In genomic region chr12:14930702-14931101, GRCm38 (mm10) we compare ENCODE assay signal across 22 mouse cellular contexts.
DNase-seq lines count a peak whose midpoint lies in the region; ATAC-seq and TF ChIP-seq lines count a peak whose summit lies in the region.
"Had no signal": no experiment of that assay in that cellular context is flagged by ENCODE, and none has a peak within 500 bp of the region (broad histone marks: within the 10 kb centered on the region; RNA-seq: fewer than 3 reads in every experiment).

No protein-coding gene starts in this region.

- 84% methylated on average over 2 of the region's 2 CpGs for WGBS in forebrain, embryonic 13.5 days
- WGBS in forebrain, embryonic 10.5 days, result 92% methylated on average over 2 of the region's 2 CpGs
- 80% methylated on average over 2 of the region's 2 CpGs for WGBS in forebrain, embryonic 16.5 days
- WGBS in forebrain, embryonic 11.5 days, result 85% methylated on average over 2 of the region's 2 CpGs
- 70% methylated on average over 2 of the region's 2 CpGs for WGBS in lung, embryonic 14.5 days

- H3K4me1 ChIP-seq in forebrain, embryonic 13.5 days, result no peaks in the 10 kb centered on the region
- 0 out of 2 replicates have a peak, but pooled peaks cover 6% of the 10 kb centered on the region for H3K4me1 ChIP-seq in forebrain, embryonic 10.5 days
- H3K4me1 ChIP-seq in forebrain, embryonic 16.5 days (replicated peaks; ENCODE audit: control insufficient read depth, insufficient read depth, low read length), result no peaks in the 10 kb centered on the region
- no peaks in the 10 kb centered on the region for H3K4me1 ChIP-seq in forebrain, embryonic 11.5 days (replicated peaks; ENCODE audit: control insufficient read depth, insufficient read depth, low read length)
- H3K4me1 ChIP-seq in lung, embryonic 14.5 days (ENCODE audit: insufficient read depth), result no peaks in the 10 kb centered on the region
- H3K4me1 ChIP-seq: embryonic facial prominence, embryonic 12.5 days; embryonic facial prominence, embryonic 15.5 days had no signal

- peak; percentile 75; the same call in 1 of the 2 replicates for ATAC-seq in forebrain, embryonic 13.5 days
- ATAC-seq in forebrain, embryonic 16.5 days, result peak; percentile 71
- no peak for ATAC-seq in forebrain, embryonic 11.5 days (replicated peaks; ENCODE audit: low FRiP score)
- ATAC-seq in lung, embryonic 14.5 days (ENCODE audit: insufficient read depth), result no peak

- no peaks in the 10 kb centered on the region for H3K9me3 ChIP-seq in forebrain, embryonic 13.5 days (replicated peaks)
- no peaks in the 10 kb centered on the region for H3K9me3 ChIP-seq in forebrain, embryonic 10.5 days
- no peaks in the 10 kb centered on the region for H3K9me3 ChIP-seq in forebrain, embryonic 16.5 days (ENCODE audit: control insufficient read depth, low read length)
- no peaks in the 10 kb centered on the region for H3K9me3 ChIP-seq in forebrain, embryonic 11.5 days (ENCODE audit: control insufficient read depth, low read length)
- no peaks in the 10 kb centered on the region for H3K9me3 ChIP-seq in lung, embryonic 14.5 days (ENCODE audit: low read depth, low read length)
- H3K9me3 ChIP-seq: embryonic facial prominence, embryonic 12.5 days; embryonic facial prominence, embryonic 15.5 days had no signal

- H3K27me3 ChIP-seq in forebrain, embryonic 13.5 days, result no peaks in the 10 kb centered on the region
- no peaks in the 10 kb centered on the region for H3K27me3 ChIP-seq in forebrain, embryonic 10.5 days (ENCODE audit: poor library complexity, severe bottlenecking)
- H3K27me3 ChIP-seq in forebrain, embryonic 16.5 days (replicated peaks; ENCODE audit: control insufficient read depth, insufficient read depth, low read length), result no peaks in the 10 kb centered on the region
- H3K27me3 ChIP-seq in forebrain, embryonic 11.5 days (ENCODE audit: control insufficient read depth, insufficient read depth, low read length), result no peaks in the 10 kb centered on the region
- no peaks in the 10 kb centered on the region for H3K27me3 ChIP-seq in lung, embryonic 14.5 days (ENCODE audit: insufficient read depth, low read length)
- H3K27me3 ChIP-seq: embryonic facial prominence, embryonic 12.5 days; embryonic facial prominence, embryonic 15.5 days had no signal

- no peak overlapping the region for H3K9ac ChIP-seq in forebrain, embryonic 13.5 days
- no peak overlapping the region for H3K9ac ChIP-seq in forebrain, embryonic 16.5 days (replicated peaks; ENCODE audit: low read depth, low read length)
- H3K9ac ChIP-seq in forebrain, embryonic 11.5 days (ENCODE audit: low read length), result no peak overlapping the region
- H3K9ac ChIP-seq in lung, embryonic 14.5 days, result no peak overlapping the region
- H3K9ac ChIP-seq: embryonic facial prominence, embryonic 12.5 days; embryonic facial prominence, embryonic 15.5 days had no signal

- TF ChIP-seq CTCF in lung, embryonic 14.5 days (IDR thresholded peaks at IDR 0.05; ENCODE audit: low read depth), result no peak
- TF ChIP-seq CTCF in brain, embryonic 14.5 days (IDR thresholded peaks at IDR 0.05; ENCODE audit: borderline replicate concordance, extremely low read depth, insufficient read depth, insufficient read length), result no peak

- no peaks in the 10 kb centered on the region for H3K36me3 ChIP-seq in forebrain, embryonic 13.5 days (ENCODE audit: poor library complexity, severe bottlenecking)
- no peaks in the 10 kb centered on the region for H3K36me3 ChIP-seq in forebrain, embryonic 10.5 days (replicated peaks)
- no peaks in the 10 kb centered on the region for H3K36me3 ChIP-seq in forebrain, embryonic 16.5 days (ENCODE audit: control insufficient read depth, insufficient read depth)
- H3K36me3 ChIP-seq in forebrain, embryonic 11.5 days (ENCODE audit: control insufficient read depth, insufficient read depth, low read length), result no peaks in the 10 kb centered on the region
- no peaks in the 10 kb centered on the region for H3K36me3 ChIP-seq in lung, embryonic 14.5 days (ENCODE audit: insufficient read depth)
- H3K36me3 ChIP-seq: embryonic facial prominence, embryonic 12.5 days; embryonic facial prominence, embryonic 15.5 days had no signal

- H3K27ac ChIP-seq in forebrain, embryonic 13.5 days, result no peak overlapping the region
- H3K27ac ChIP-seq in forebrain, embryonic 10.5 days, result no peak overlapping the region
- no peak overlapping the region for H3K27ac ChIP-seq in forebrain, embryonic 16.5 days (ENCODE audit: low read length)
- no peak overlapping the region for H3K27ac ChIP-seq in forebrain, embryonic 11.5 days (ENCODE audit: low read depth, low read length)
- no peak overlapping the region for H3K27ac ChIP-seq in lung, embryonic 14.5 days (ENCODE audit: low read depth)
- H3K27ac ChIP-seq: embryonic facial prominence, embryonic 12.5 days; embryonic facial prominence, embryonic 15.5 days; gastrocnemius, adult 2 months had no signal

- H3K4me2 ChIP-seq in forebrain, embryonic 13.5 days, result no peak overlapping the region
- no peak overlapping the region for H3K4me2 ChIP-seq in forebrain, embryonic 16.5 days (ENCODE audit: low read length)
- H3K4me2 ChIP-seq in forebrain, embryonic 11.5 days (ENCODE audit: low read depth, low read length, severe bottlenecking), result no peak overlapping the region
- no peak overlapping the region for H3K4me2 ChIP-seq in lung, embryonic 14.5 days
- H3K4me2 ChIP-seq: embryonic facial prominence, embryonic 12.5 days; embryonic facial prominence, embryonic 15.5 days had no signal

- H3K4me3 ChIP-seq in forebrain, embryonic 13.5 days, result no peak overlapping the region
- no peak overlapping the region for H3K4me3 ChIP-seq in forebrain, embryonic 10.5 days
- no peak overlapping the region for H3K4me3 ChIP-seq in forebrain, embryonic 16.5 days (replicated peaks; ENCODE audit: low read length)
- H3K4me3 ChIP-seq in forebrain, embryonic 11.5 days (ENCODE audit: low read depth, low read length), result no peak overlapping the region
- H3K4me3 ChIP-seq in lung, embryonic 14.5 days (ENCODE audit: low read depth, low read length), result no peak overlapping the region
- H3K4me3 ChIP-seq: embryonic facial prominence, embryonic 12.5 days; embryonic facial prominence, embryonic 15.5 days; erythroblast, embryonic 14.5 days; gastrocnemius, adult 2 months had no signal

- TF ChIP-seq POLR2A in brain, embryonic 14.5 days (IDR thresholded peaks at IDR 0.05; ENCODE audit: borderline replicate concordance, extremely low read depth, insufficient read depth, insufficient read length, poor library complexity, severe bottlenecking), result no peak

- DNase-seq in forebrain, embryonic 10.5 days (ENCODE audit: extremely low spot score, low spot score), result no peak
- DNase-seq in forebrain, embryonic 11.5 days (ENCODE audit: low spot score), result no peak
- DNase-seq in lung, embryonic 14.5 days, result peak; percentile 52
- no peak for DNase-seq in lung, postnatal 4 days
- peak; percentile 61 for DNase-seq in brain, embryonic 14.5 days (ENCODE audit: low read depth)
- DNase-seq in ovary, adult 18-20 months (ENCODE audit: low spot score), result no peak
- DNase-seq: adrenal gland, adult 2 months; adrenal gland, postnatal 10 days; adrenal gland, postnatal 25 days; cerebellum, adult 11 months; cerebellum, adult 18-20 months; cerebellum, adult 8-10 months; cerebellum, adult 9-11 months; cerebellum, postnatal 14 days; cerebellum, postnatal 36 days; embryo, embryonic 11 days; gastrocnemius, adult 2 months had no signal

Comparison
In these comparisons a context has a peak if more than half of its experiments do, and no peak if none do; other contexts are left out.
1. ATAC-seq: peak in forebrain, embryonic 13.5 days (single experiment) and forebrain, embryonic 16.5 days (single experiment); none in forebrain, embryonic 11.5 days (single experiment) and lung, embryonic 14.5 days (single experiment).
2. DNase-seq: peak in lung, embryonic 14.5 days (single experiment) and brain, embryonic 14.5 days (single experiment); none in forebrain, embryonic 10.5 days (single experiment), forebrain, embryonic 11.5 days (single experiment), lung, postnatal 4 days (0 of 2) and ovary, adult 18-20 months (single experiment).